Mouse (Mus musculus): ENCODE data around the gene Tob2. TPM values are rescaled to one million over a fixed set of nuclear protein-coding genes. Genes with fewer than 3 reads are reported as not detected.

Gene Tob2
- polyA plus RNA-seq (2016; fragmentation: Nextera tagmentation; extraction: Ambion mirVana), result 18.3 and 19.8 TPM in 2 replicates

DNA sequence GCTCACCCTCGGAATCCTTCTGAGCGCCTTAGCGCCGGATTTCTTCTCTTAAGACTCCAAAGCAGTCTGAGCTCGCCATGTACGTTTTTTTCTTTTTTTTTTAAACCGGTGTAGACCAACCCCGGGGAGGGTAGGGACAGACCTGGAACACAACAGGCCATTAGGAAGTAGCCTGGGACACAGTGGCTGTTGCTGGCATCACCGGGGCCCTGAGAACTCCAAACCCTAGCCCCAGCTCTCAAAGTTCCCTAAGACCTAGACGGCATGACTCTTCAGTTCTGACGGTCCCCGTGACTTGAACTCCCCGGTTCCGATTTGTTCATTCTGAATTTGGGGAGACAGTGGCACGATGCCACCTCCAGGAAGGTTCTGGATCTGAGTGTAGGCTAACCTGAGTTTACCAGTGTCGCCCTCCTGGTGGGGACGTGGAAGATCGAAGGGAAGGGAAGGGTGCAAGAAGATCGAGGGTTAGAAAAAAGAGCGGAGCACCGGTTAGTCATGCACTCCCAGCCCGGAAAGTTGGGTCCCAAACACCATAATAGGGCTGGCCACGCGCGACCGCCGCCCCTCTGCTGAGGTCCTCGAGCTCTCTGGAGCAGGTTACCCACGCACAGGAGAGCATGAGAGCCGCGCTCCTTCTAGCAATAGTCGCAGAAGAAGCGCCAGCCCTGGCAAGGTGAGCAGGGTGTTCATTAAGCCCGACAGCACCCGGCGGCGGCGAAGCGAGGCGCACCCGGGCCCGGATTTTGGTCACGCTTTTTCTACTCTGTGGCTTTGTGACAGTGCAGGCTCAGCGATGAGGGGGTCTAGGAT lies at the start of gene Tob2:
Gene Tob2, minus strand, starts transcription at position 280 of the 813 bp plus-strand sequence.
- H3K4me3 ChIP-seq, result peak within 1 kb of the TSS; percentile 95
- DNase-seq (ENCODE audit: low spot score), result peak; percentile 76
- under 1% methylated on average over 44 of the region's 44 CpGs for WGBS
- no peaks in the 10 kb centered on the region for H3K9me3 ChIP-seq (replicated peaks)
- no peaks in the 10 kb centered on the region for H3K27me3 ChIP-seq (ENCODE audit: low read depth, poor library complexity, severe bottlenecking)
- peak within 1 kb of the TSS; percentile 96 for H3K27ac ChIP-seq
- peaks cover 38% of the 10 kb centered on the region for H3K4me1 ChIP-seq
- H3K36me3 ChIP-seq, result peaks cover 20% of the 10 kb centered on the region

DNA sequence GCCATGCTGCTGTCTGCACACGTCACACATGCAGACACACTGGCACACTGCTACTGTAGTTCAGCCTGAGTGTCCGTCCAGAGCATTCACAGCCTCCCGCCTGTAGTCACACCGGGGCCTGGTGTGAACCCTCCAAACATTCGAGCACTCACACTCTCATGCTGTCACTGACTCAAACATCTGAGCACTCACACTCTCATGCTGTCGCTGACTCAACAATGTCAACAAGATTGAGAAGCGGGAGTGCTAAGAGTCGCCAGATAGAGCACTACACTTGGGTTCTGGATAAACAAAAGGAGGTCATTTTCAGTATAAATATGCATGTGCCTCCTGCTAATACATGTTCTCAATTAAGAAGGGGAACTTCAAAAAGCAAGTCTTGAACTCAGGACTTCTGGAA lies 49.4 kb upstream of the Tob2 start:
- Histone ChIP-seq H3K4me3 (no peak overlapping the region), H3K4me1 (no peaks in the 10 kb centered on the region), H3K36me3 (peaks cover 100% of the 10 kb centered on the region), H3K27me3 (ENCODE audit: low read depth, poor library complexity, severe bottlenecking) (no peaks in the 10 kb centered on the region), H3K9me3 (replicated peaks) (no peaks in the 10 kb centered on the region), H3K27ac (no peak overlapping the region)
- WGBS, result 93% methylated on average over 8 of the region's 8 CpGs
- no peak for DNase-seq (ENCODE audit: low spot score)

DNA sequence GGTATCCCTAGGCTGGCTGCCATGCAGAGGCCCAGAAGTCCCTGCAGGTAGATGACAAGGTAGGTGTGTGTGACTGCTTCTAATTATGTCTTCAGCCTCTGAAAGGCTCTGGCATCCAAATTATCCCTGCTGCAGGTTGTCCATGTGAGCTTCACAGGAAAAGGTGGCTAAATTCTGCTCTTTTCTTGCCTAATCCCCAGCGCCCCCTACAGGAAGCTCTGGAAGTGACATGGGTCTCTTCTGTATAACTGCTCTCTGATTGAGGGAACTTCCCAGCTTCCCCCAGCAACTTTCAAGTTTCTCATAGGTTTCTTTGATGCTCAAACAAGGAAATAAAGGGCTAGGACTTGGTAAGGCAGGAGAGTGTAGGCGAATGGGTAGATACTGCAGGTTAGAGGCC lies 46.3 kb upstream of the Tob2 start:
- no peaks in the 10 kb centered on the region for H3K27me3 ChIP-seq (ENCODE audit: low read depth, poor library complexity, severe bottlenecking)
- H3K4me1 ChIP-seq, result no peaks in the 10 kb centered on the region
- no peaks in the 10 kb centered on the region for H3K9me3 ChIP-seq (replicated peaks)
- H3K27ac ChIP-seq, result no peak overlapping the region
- no peak overlapping the region for H3K4me3 ChIP-seq
- 38% methylated on average over 2 of the region's 2 CpGs for WGBS
- peaks cover 100% of the 10 kb centered on the region for H3K36me3 ChIP-seq
- DNase-seq (ENCODE audit: low spot score), result peak; percentile 80

DNA sequence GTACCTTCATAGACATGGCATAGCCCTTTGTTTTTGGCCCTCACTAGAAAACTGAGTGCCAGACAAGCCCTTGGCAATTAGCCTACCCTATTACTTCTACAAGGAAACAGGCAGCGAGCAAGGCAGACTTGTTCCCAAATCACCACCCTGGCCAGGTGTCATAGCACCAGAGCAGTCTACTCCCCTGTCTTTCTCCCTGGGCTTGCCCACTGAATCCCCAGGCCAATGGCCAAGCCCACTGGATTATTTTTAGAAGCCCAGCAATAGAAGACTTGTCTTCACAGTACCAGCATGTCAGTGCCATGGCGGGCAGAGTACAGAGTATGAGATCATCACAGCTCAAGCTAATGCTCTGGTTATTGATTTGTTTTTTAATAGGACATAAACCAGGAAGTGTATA lies 40.2 kb upstream of the Tob2 start:
- Histone ChIP-seq H3K4me1 (no peaks in the 10 kb centered on the region), H3K9me3 (replicated peaks) (no peaks in the 10 kb centered on the region), H3K27ac (no peak overlapping the region), H3K36me3 (peaks cover 97% of the 10 kb centered on the region), H3K27me3 (ENCODE audit: low read depth, poor library complexity, severe bottlenecking) (no peaks in the 10 kb centered on the region), H3K4me3 (no peak overlapping the region)
- no peak for DNase-seq (ENCODE audit: low spot score)
- WGBS, result 99% methylated on average over 2 of the region's 2 CpGs

DNA sequence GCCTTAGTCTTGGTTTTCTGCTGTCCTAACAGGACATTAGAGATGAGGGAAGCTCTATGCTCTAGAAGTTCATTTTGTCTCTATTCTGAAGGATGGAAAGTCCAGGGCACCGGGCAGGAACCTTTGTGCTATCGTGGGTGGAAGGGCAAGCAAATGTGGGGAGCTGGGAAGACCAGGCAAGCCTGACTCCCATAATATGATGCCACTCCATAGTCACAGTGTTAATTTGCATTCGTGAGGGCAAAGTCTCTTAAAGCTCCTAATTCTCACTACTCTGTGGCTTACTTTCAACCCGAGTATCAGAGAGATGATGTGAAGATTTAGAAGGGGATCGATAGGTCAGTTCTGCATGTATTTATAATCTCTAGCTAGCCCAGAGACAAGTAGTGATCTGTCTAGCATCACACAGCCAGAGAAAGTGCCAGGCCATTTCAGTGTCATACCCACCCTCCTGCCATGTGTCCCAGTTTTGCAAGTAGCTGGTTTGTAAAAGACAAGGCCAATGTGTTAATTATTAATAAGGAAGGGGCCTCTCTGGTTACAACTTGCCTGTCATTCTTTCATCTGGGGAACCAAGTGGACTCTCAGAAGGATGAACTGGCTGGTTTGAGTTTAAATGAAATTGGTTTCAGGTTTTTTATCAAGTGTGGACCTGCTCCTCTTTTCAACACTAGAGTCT lies 39.1 kb upstream of the Tob2 start:
- no peaks in the 10 kb centered on the region for H3K9me3 ChIP-seq (replicated peaks)
- no peaks in the 10 kb centered on the region for H3K27me3 ChIP-seq (ENCODE audit: low read depth, poor library complexity, severe bottlenecking)
- no peak for DNase-seq (ENCODE audit: low spot score)
- no peak overlapping the region for H3K4me3 ChIP-seq
- H3K27ac ChIP-seq, result no peak overlapping the region
- no peaks in the 10 kb centered on the region for H3K4me1 ChIP-seq
- 92% methylated on average over 5 of the region's 5 CpGs for WGBS
- peaks cover 97% of the 10 kb centered on the region for H3K36me3 ChIP-seq

DNA sequence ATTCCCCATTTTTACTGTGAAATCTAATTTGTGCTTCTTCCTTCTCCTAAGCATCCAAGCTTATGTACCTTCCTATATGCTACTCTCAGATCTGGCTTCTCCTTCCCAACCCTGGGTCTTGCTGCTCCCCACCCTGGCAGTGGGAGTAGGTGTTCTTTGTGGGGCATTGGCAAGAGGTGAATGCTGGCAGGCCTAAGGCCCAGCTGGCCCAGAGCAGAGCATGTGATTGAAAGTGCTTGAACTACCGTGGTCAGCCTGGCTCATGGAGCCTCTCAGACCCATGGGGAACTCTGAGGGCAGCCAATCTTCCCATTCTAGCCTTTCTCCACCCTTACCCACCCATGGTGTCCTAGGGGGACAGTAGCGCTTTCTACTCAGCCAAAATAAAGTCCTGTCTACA lies 37.8 kb upstream of the Tob2 start:
- no peak overlapping the region for H3K4me3 ChIP-seq
- H3K4me1 ChIP-seq, result no peaks in the 10 kb centered on the region
- H3K9me3 ChIP-seq (replicated peaks), result no peaks in the 10 kb centered on the region
- H3K36me3 ChIP-seq, result peaks cover 97% of the 10 kb centered on the region
- 85% methylated on average over 2 of the region's 2 CpGs for WGBS
- no peak for DNase-seq (ENCODE audit: low spot score)
- H3K27me3 ChIP-seq (ENCODE audit: low read depth, poor library complexity, severe bottlenecking), result no peaks in the 10 kb centered on the region
- no peak overlapping the region for H3K27ac ChIP-seq

DNA sequence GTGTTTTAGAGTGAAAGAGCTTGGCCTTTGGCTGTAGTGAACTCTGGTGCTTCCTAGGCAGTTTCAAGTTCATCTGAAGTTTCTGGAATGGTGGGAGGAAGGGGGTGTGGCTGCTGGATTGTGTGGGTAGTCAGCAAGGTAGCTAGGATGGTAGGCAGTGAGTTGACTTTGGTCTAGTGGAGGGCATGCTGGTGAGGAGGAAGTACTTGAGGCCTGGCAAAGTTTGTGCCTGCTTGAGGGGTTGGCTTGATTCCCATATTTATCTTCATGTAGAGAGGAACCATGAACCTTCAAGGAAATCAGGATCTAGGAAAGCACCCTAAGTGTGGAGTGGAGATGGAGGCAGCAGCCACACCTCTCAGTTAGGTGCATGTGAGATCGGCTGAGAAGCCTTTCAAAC lies 35.4 kb upstream of the Tob2 start:
- Histone ChIP-seq H3K36me3 (peaks cover 97% of the 10 kb centered on the region), H3K4me3 (no peak overlapping the region), H3K4me1 (no peaks in the 10 kb centered on the region), H3K9me3 (replicated peaks) (no peaks in the 10 kb centered on the region), H3K27me3 (ENCODE audit: low read depth, poor library complexity, severe bottlenecking) (no peaks in the 10 kb centered on the region), H3K27ac (no peak overlapping the region)
- 90% methylated on average over 1 of the region's 1 CpGs for WGBS
- no peak for DNase-seq (ENCODE audit: low spot score)

DNA sequence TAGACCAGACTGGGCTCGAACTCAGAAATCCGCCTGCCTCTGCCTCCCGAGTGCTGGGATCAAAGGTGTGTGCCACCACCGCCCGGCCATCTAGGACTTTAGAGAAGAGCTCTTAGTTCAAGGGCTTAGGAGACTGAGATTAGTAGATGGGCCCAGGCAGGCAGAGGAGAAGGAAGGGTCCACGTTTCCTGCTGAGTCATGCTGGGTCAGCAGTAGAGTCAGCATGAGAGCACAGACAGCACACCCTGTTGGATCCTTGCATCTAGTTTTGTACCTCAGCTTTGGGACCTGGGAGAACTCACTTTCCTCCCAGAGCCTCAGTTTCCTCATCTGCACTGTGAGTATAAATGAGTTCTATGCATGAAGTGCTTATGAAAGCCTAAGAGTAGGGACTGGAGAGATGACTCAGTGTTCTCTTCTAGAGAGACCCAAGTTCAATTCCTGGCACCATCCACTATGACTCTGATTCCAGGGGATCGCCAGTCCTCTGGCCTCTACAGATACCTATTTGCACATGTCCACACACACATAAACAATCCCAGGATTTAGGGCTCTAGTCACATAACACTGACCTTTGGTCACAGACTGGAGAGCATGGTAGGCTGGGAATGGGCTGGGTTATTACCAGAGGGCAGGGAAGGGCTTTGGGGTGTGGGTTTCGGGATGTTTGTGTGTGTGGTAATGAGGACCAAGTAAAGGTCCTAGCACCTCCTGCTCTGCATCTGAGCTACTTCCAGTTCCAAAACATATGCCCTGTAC lies 33.4 kb upstream of the Tob2 start:
- WGBS, result 95% methylated on average over 8 of the region's 8 CpGs
- no peak overlapping the region for H3K27ac ChIP-seq
- no peaks in the 10 kb centered on the region for H3K27me3 ChIP-seq (ENCODE audit: low read depth, poor library complexity, severe bottlenecking)
- no peaks in the 10 kb centered on the region for H3K9me3 ChIP-seq (replicated peaks)
- H3K36me3 ChIP-seq, result peaks cover 91% of the 10 kb centered on the region
- DNase-seq (ENCODE audit: low spot score), result no peak
- H3K4me3 ChIP-seq, result no peak overlapping the region
- H3K4me1 ChIP-seq, result no peaks in the 10 kb centered on the region

DNA sequence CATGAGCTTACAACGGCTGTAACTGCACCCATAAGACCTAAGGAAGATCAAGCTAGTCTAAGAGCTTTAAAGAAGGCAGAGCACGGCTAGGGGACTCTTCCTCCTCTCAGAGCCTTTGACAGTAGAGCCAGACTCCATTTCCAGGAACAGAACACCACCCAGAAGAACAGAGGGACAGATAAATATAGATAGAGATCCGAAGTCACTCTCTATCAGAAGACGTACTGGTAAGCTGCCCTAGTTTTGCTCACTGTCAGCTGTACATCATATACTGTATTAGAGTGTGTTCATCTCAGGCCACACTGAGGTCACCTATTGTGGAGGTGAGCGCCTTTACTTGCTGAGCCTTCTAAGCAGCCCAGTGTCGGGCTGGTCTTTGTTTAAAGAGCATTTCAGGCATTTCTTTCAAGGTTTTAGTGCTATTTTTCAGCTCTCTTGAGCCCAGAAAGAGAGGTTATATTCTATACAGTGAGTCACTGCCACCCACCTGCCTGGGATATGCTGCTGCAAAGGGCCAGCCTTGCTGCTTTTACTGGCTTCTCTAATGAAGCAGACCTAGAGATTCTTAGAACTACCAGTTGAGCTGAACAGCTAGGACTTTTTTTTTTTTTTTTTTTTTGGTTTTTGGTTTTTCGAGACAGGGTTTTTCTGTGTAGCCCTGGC lies 32.7 kb upstream of the Tob2 start:
- Histone ChIP-seq H3K9me3 (replicated peaks) (no peaks in the 10 kb centered on the region), H3K36me3 (peaks cover 89% of the 10 kb centered on the region), H3K4me1 (no peaks in the 10 kb centered on the region), H3K27ac (no peak overlapping the region), H3K27me3 (ENCODE audit: low read depth, poor library complexity, severe bottlenecking) (no peaks in the 10 kb centered on the region), H3K4me3 (no peak overlapping the region)
- WGBS, result 92% methylated on average over 7 of the region's 7 CpGs
- no peak for DNase-seq (ENCODE audit: low spot score)

DNA sequence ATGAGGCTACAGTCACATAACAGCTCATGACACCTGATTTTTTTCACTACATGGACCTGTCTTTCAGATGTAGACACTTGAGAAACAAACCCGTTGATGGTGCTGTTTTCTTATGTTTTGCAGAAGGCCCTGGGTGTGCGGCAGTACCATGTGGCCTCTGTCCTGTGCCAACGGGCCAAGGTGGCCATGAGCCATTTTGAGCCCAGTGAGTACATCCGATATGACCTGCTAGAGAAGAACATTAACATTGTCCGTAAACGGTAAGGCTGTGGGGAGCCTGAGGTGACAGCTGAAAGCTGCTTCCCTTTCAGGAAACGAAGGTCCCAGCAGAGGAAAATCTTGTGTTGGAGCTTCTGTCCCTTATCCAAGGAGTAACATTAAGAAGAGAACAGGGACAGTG lies 30.6 kb upstream of the Tob2 start:
- Histone ChIP-seq H3K27me3 (ENCODE audit: low read depth, poor library complexity, severe bottlenecking) (no peaks in the 10 kb centered on the region), H3K9me3 (replicated peaks) (no peaks in the 10 kb centered on the region), H3K4me1 (no peaks in the 10 kb centered on the region), H3K27ac (no peak overlapping the region), H3K4me3 (no peak overlapping the region), H3K36me3 (peaks cover 78% of the 10 kb centered on the region)
- 95% methylated on average over 7 of the region's 7 CpGs for WGBS
- DNase-seq (ENCODE audit: low spot score), result no peak

DNA sequence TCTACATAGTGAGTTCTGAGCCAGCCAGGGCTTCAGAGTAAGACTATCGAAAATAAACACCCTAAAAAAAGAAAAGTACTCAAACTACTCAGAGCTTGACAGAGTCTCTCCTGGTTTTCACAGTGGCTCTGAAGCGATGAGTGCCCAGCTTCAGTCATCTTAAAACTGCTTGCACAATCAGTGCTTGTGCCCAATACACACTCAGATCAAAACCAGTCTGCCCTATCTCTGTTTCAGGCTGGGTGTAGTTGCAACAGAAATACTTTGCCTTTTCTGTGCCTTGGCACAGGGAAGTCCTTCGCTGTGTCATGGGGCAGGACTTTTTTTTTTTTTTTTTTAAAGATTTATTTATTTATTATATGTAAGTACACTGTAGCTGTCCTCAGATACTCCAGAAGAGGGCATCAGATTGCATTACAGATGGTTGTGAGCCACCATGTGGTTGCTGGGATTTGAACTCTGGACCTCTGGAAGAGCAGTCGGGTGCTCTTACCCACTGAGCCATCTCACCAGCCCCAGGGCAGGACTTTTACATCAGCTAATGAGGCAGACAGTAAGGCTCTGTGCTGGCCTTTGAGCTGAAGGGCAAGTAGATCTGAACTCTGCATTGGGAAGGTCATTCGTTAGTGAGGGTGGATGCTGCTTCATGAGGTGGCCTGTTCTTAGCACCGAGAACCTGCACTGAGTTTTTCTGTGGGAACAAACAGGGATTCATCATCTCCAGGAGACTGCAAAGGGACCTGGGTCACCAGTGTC lies 28.4 kb upstream of the Tob2 start:
- no peaks in the 10 kb centered on the region for H3K9me3 ChIP-seq (replicated peaks)
- WGBS, result 90% methylated on average over 6 of the region's 6 CpGs
- no peak for DNase-seq (ENCODE audit: low spot score)
- H3K27me3 ChIP-seq (ENCODE audit: low read depth, poor library complexity, severe bottlenecking), result no peaks in the 10 kb centered on the region
- H3K4me3 ChIP-seq, result no peak overlapping the region
- no peaks in the 10 kb centered on the region for H3K4me1 ChIP-seq
- H3K27ac ChIP-seq, result no peak overlapping the region
- H3K36me3 ChIP-seq, result peaks cover 71% of the 10 kb centered on the region

DNA sequence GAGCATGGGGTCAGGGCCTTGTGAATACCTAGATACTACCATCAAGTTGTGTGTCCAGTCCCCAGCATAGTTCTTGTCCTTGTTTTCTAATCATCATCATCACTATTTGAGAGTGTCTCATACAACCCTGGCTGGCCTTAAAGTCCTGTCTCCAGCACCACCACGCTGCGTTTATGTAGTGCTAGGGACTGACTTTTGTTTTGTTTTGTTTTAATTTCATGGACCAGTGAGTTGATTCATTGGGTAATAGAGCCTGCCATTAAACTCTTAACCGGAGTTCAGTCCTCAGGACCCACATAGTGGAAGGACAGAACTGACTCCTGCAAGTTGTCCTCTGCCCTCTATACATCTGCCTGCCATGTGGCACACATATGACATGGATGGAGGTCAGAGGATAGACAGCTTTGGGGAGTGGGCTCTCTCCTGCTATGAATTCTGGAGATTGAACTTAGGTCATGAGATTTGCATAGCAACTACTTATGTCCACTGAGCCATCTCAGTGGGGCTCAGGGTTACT lies 26.9 kb upstream of the Tob2 start:
- H3K4me1 ChIP-seq, result no peaks in the 10 kb centered on the region
- peaks cover 60% of the 10 kb centered on the region for H3K36me3 ChIP-seq
- no peak for DNase-seq (ENCODE audit: low spot score)

More for the DNA sequence above, 26.9 kb upstream of the Tob2 start:
- H3K9me3 ChIP-seq (replicated peaks), result no peaks in the 10 kb centered on the region
- no peak overlapping the region for H3K27ac ChIP-seq
- 84% methylated on average over 3 of the region's 3 CpGs for WGBS
- H3K27me3 ChIP-seq (ENCODE audit: low read depth, poor library complexity, severe bottlenecking), result no peaks in the 10 kb centered on the region
- H3K4me3 ChIP-seq, result no peak overlapping the region
